Mouse (Mus musculus) frontal cortex, adult 2 months (tissue): ENCODE results near the gene Gpr15. TPM values are rescaled to one million over a fixed set of nuclear protein-coding genes. Genes with fewer than 3 reads are reported as not detected.

Source experiments
- DNase-seq, 2 experiments: peaks; one replicate each; pipeline ENCODE4 v3.0.0; 2022; ENCODE audit warnings: low spot score in 1 of 2; ENCODE audit errors: extremely low spot score in 1 of 2
- polyA plus RNA-seq: library from polyadenylated mRNA; depleted of rRNA; stranded (reverse); fragments of >200 nt; gene quantifications from 2 replicates; pipeline ENCODE4 v1.2.3, GENCODE M21; 2012; rRNA removed

Gpr15 gene
- polyA plus RNA-seq: 0.04 TPM in 1 of 2 replicates, not detected in the other

DNA sequence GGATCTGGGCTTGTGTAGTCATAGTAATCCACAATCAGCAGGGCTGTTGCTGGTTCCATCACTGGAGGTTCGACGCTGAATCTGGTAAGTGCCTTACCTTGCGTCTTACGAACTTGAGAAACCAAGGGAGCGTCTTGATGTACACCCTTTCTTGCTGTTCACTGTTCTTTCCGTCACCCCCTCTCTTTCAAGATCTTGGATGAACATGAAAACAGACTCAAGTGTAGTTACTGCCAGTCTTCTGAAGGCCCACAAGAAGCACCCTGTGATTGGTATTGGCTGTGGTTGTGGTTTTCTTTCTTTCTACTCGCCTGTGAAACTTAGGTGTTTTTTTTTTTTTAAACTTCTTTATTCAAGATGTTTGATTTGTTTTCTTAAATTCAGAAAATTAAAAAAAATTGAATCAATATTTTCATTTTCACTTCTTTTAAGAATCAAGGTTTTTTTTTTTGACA is at the start of gene Gpr15:
Gene Gpr15 (minus strand): TSS at position 405 of the 455 bp plus-strand sequence.
- DNase-seq: no peak

- DNase-seq: no peak
These were observed 44.2 kb upstream of the Gpr15 start, which contains the start of gene Olfr172 for GRCm38 (mm10) chr16:58763076-58763475. TSS of gene Olfr172 (minus strand) at chr16:58763176.

DNA sequence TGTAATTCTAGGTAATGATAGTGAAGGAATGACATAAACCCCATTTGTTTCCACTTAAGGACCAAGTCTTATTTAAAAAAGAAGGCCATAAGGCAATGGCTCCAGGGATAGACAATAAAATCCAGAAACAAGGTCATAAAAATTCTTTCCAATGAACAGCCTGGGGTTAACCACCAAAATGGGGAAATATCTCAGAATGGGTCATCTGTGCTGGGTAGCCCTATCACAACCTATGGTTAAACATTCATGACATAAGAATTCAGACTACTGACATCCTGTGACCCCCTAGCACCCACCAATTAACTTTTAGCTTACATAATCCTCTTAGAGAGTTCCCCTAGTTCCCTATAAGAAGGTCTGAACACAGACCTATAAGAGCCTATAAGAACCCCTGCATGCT is 37.3 kb upstream of the Gpr15 start:
- no peak for DNase-seq

DNA sequence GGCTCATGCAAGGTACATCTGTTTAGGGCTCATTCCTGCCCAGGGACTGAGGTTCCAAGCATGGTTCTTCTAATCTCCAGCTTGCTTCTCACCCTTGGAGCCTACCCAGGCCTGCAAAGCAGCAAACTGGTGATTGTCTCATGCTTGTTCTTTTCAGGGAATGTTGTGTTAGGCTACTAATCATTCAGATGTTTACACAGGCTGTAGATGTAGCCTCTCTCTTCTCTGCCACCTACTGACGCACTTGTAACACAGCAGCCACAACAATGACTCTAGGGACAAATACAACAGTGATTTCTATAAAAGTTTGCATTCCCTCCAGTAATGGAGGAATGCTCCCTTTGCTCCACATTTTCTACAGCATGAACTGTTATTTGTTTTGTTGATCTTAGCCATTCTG is 32.4 kb upstream of the Gpr15 start:
- DNase-seq: no peak

DNA sequence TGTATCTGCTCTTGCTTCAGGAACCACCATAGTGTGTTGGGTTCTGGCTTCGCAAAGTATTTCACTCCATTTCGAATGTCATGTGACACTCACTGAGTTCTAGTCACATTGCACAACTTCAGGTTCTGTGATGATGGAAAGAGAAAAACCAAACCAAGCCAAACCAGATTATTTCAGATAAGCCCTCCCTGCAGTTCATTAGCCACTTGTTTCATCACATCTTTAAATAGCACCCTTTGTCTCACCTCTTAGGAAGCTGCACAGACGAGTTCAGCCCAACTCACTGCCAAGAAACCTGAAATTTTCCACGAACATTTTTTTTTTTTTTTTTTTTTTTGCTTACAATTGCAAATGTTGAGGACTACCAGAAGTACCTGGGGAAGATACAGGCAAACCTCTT is 27.8 kb upstream of the Gpr15 start:
- no peak for DNase-seq

- no peak for DNase-seq
These were observed 21.9 kb upstream of the Gpr15 start for GRCm38 (mm10) chr16:58740751-58741150.

DNA sequence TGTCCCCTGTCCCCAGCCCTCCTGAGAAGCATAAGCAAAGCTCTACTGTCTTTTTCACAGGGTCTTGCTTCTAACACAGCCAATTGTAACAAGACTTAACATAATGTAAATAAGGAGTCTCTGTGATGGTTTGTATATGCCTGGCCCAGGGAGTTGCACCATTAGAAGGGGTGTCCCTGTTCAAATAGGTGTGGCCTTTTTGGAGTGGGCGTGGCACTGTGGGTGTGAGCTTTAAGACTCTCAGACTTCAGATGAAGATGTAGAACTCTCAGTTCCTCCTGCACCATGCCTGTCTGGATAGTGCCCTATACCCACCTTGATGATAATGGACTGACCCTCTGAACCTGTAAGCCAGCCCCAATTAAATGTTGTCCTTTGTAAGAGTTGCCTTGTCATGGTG is 19.9 kb upstream of the Gpr15 start:
- no peak for DNase-seq

- DNase-seq: no peak
These were observed 19.3 kb upstream of the Gpr15 start for GRCm38 (mm10) chr16:58738205-58738604.

DNA sequence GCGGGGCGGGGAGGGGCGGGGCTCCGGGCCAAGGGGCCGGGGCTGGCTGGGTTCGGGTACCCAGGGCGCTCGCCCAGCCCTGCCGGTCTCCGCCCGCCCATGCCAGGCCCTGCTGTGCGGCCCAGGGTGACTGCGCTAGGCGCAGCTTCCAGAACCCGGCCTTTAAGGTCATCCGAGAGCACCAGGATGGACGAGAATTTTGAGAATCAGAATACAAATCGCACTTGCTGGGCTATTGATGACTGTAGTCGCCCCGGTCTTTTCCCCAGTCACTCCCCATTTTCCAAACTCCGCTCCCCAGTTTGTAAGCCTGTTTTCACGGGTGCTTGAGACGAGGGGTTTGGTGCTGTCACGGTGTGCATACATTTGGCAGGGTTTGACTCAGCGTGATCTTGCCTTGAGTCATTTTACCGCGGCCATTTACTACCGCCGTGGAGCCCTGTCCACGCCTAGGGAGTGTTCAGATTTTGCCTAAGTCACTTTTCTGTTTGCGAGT is 9.4 kb upstream of the Gpr15 start:
- DNase-seq: peak in 1 of 2 experiments; percentile 54

GRCm38 (mm10) chr16:58727477-58728131 is 8.7 kb upstream of the Gpr15 start, which contains the start of gene Cldnd1:
TSS of gene Cldnd1 (plus strand) at chr16:58727910.
- DNase-seq: peak; percentile 94 to 95

DNA sequence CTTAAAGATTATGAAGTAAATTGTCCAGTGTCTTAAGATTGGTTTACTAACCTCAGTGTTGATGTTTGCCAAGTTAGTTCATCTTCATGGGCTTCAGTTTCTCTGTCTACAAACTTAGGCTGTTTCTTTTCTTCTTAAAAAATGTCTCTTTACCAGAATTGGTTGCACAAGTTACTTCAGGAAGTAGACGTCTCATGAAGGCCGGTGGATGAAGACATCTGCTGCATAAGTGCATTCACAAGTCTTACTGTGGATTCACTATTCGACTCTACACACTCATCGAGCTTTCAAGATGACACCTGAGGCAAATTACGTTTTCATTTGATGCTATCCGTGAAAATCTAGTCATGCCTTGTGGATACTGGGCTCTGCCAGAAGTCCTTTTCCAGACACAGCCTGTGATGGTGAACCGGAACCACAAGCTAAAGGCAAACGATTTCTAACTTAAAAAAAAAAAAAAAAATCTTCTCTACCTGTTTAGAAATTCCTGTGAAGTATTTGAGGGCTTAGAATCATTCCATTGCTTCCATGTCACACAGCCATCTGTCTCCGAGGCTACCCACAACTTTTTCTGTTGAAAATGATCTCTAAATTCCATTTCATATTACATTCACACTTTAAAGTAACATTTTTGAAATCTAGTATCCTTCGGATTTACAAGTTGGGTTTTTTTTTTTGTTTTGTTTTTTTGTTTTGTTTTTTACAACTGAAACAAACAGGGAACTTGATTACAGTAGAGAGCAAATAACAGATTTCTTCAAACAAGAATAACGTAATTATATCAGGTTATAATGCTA is 8.0 kb upstream of the Gpr15 start:
- DNase-seq: no peak

GRCm38 (mm10) chr16:58722292-58722691 is 3.4 kb upstream of the Gpr15 start:
- DNase-seq: no peak

- DNase-seq: no peak
These were observed 3.9 kb downstream of the Gpr15 start for GRCm38 (mm10) chr16:58715018-58715417.

DNA sequence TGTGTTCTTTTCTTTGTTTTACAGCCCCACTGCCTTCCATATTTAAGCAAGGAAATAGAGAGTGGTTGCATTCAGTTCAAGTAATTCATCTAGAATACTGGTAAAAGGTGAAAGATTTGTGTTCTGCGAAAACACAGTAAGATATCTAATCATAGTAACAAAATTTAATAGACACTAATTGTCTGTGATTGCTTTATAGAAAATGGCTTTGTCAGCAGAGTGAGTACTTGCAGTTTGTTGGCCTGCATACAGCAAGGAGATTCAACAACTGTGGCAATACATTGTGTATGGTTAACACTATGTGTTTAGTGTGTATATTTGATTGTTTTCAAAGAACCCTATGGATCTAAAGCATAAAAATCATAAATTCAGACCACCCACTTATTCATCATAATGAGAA is 5.7 kb downstream of the Gpr15 start:
- no peak for DNase-seq

GRCm38 (mm10) chr16:58712221-58712620 is 6.6 kb downstream of the Gpr15 start:
- DNase-seq: no peak

DNA sequence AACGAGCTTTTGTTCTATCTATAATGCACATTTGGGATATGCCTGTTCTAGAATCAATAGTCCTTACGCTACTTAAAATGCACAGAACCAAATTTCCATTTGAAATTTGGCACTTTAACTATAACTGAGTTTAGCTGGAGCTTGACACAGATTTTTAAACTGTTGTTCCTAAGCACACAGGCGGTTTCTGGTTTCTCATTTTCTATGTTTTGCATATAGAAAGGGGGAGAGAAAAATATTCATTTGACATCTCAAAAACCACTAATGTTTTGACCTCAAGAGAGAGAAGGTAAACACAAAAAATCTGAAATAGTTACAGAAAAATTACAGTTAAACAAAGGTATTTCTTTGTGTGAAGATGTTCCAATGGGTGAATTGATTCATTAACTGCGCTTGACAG is 9.3 kb downstream of the Gpr15 start:
- DNase-seq: no peak

DNA sequence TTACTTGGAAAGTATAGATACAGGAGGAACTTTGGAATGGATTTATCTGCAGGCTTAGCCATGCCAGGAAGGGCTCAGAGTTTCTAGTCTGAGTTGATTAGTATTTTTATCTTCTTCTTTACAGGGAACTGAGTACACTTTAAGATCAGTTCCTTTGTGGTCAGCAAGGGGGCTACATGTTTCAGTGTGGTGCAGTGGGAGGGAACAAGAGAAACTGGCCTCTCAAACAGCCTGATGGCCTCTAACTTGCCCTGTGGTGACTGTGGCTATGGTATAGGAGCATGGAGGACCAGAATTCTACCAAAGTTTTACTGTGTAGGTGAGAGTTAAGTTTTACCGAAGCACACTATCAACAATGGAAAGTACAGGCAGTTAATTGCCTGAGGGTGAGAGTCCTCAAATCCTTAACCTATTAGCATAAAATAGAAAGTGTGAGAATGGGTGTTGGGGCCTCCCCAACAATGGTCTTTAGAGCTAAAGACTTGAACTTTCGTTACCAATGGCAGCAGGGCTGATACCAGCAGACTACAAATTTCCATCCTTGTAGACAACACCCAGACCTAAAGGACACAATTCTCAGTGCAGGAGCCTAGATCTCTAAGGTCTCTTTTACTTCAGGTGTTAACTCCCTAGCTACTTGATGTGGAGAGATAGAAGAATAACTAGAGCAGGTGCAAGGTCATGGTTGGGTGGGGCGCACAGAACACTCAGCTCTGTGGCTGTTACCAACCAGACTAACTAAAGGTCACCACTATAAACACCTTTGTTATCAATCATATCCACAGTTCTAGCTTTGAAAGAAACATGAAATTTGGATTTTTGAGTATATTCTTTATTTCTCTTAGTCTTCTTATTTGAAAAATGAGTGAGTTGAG is 10.0 kb downstream of the Gpr15 start:
- no peak for DNase-seq

DNA sequence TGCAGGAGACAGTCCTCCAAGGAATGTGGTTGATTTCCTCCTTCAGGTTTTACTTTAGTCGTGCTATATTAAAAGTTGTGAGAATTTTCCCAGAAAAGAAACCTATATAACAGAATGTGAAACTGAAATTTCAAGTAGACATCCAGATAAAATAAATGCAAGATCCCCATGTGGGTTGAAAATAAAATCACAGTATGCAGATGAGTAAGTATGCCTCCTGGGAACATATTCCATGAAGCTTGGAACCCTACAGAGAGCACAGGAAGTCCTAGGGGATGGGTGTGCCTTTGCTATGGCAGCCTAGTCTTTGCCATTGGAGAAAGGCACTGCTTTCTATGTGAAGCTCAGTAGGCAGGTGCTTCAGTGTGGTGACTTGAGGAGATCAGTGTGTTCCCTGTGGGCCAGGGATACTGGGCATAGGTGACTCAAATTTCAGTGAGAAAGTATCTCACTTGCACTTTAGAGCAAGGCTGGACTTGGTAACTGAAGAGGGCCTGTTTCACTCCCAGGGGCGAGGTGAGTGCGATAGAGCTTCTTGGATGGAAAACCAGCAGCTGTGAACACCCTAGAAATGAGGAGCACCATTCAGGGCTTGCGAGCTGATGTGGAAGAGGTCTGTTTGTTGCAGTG is 11.5 kb downstream of the Gpr15 start:
- DNase-seq: peak; percentile 36 to 48

DNA sequence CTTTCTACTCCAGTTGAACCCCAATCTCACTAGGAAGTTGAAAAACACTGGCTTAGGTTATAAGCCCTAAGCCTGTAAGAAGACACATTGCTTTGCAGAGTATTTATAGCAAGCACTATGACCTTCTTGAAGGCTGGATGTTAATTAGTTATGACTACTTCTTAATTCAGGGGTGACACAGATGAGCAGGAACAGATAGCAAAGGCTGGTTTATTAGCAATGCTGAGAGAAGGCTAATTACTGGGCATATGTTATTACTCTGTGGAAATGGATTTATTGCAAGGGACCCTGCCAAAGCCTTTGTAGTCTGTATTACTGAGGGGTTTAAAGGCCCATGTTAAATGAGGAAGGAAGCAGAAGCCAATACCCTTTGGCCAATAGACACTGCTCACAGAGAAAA is 13.9 kb downstream of the Gpr15 start:
- DNase-seq: no peak
